Mouse (Mus musculus) forebrain, embryonic 12.5 days (tissue): ENCODE results near the gene Cavin1. TPM values are rescaled to one million over a fixed set of nuclear protein-coding genes. Genes with fewer than 3 reads are reported as not detected.

Experiments
- ATAC-seq: fragments of 200-750 bp; cut with Nextera tagmentation; 2 replicates; pipeline ENCODE4 v1.8.0; 2017; ENCODE audit warnings: moderate TSS enrichment; ENCODE audit not compliant: low FRiP score
- H3K27ac ChIP-seq: fragments of 300-500 bp; sonication (generic); 2 replicates; pipeline ENCODE4 v1.5.1; 2016; ENCODE audit warnings: mild to moderate bottlenecking
- H3K27me3 ChIP-seq: fragments of 300-500 bp; sonication (generic); 2 replicates; pipeline ENCODE4 v1.6.1; 2016; ENCODE audit warnings: mild to moderate bottlenecking
- H3K36me3 ChIP-seq: fragments of 300-500 bp; sonication (generic); replicated peaks from 2 replicates; pipeline ENCODE4 v1.6.1; 2016; ENCODE audit warnings: mild to moderate bottlenecking
- H3K4me1 ChIP-seq: fragments of 300-500 bp; sonication (generic); 2 replicates; pipeline ENCODE4 v1.6.1; 2016
- H3K4me2 ChIP-seq: fragments of 300-500 bp; sonication (generic); 2 replicates; pipeline ENCODE4 v1.6.1; 2016; ENCODE audit warnings: mild to moderate bottlenecking, moderate library complexity
- H3K4me3 ChIP-seq: fragments of 300-500 bp; sonication (generic); replicated peaks from 2 replicates; pipeline ENCODE4 v1.5.1; 2016; ENCODE audit warnings: mild to moderate bottlenecking
- H3K9ac ChIP-seq: fragments of 300-500 bp; sonication (generic); 2 replicates; pipeline ENCODE4 v1.6.1; 2016; ENCODE audit warnings: mild to moderate bottlenecking
- H3K9me3 ChIP-seq: fragments of 300-500 bp; sonication (generic); 2 replicates; pipeline ENCODE4 v1.6.1; 2016
- WGBS: fragments of 180-500 bp; shearing (Covaris S2); methylation state at CpG from one replicate; pipeline ENCODE4 v1.1.7; 2016; 5-methylcytosine and 5-hydroxymethylcytosine counted together
- polyA plus RNA-seq: library from polyadenylated mRNA; unstranded; fragments of >200 nt; fragmentation: Nextera tagmentation; extraction: Ambion mirVana; gene quantifications from 2 replicates; pipeline ENCODE4 v1.2.1, GENCODE M21; 2016

The Cavin1 gene
- polyA plus RNA-seq, 1 experiment from 2014 or later, result 35.6 TPM

- 97% methylated on average over 1 of the region's 1 CpGs for WGBS
- Histone ChIP-seq H3K4me3 (no peak overlapping the region), H3K27me3 (peaks cover 9% of the 10 kb centered on the region; the same call in 1 of the 2 replicates), H3K9me3 (no peaks in the 10 kb centered on the region), H3K4me1 (peaks cover 18% of the 10 kb centered on the region), H3K4me2 (no peak overlapping the region), H3K9ac (no peak overlapping the region), H3K36me3 (no peaks in the 10 kb centered on the region), H3K27ac (no peak overlapping the region)
- ATAC-seq, result no peak
Measured at GRCm38 (mm10) chr11:100942388-100942787, 28.3 kb downstream of the Cavin1 start.

- H3K9ac ChIP-seq, result peak within 1 kb of the TSS; percentile 84
- H3K4me1 ChIP-seq, result peaks cover 25% of the 10 kb centered on the region
- H3K4me2 ChIP-seq, result peak within 1 kb of the TSS; percentile 70
- H3K27ac ChIP-seq, result peak within 1 kb of the TSS; percentile 65
- 1% methylated on average over 29 of the region's 29 CpGs for WGBS
- H3K27me3 ChIP-seq, result 0 out of 2 replicates have a peak, but pooled peaks cover 9% of the 10 kb centered on the region
- H3K9me3 ChIP-seq, result no peaks in the 10 kb centered on the region
- peak; percentile 99 for ATAC-seq
- no peaks in the 10 kb centered on the region for H3K36me3 ChIP-seq
- peak within 1 kb of the TSS; percentile 82 for H3K4me3 ChIP-seq
Measured at GRCm38 (mm10) chr11:100939512-100940151, 31.1 kb downstream of the Cavin1 start, which contains the start of gene Stat3. Stat3 (minus strand) TSS chr11:100939540.

GRCm38 (mm10) chr11:100938711-100939511 is 31.8 kb downstream of the Cavin1 start:
- H3K36me3 ChIP-seq, result no peaks in the 10 kb centered on the region
- H3K27me3 ChIP-seq, result 0 out of 2 replicates have a peak, but pooled peaks cover 9% of the 10 kb centered on the region
- no peaks in the 10 kb centered on the region for H3K9me3 ChIP-seq
- WGBS, result under 1% methylated on average over 47 of the region's 48 CpGs
- H3K4me2 ChIP-seq, result peak overlapping the region; percentile 70
- peak overlapping the region; percentile 84 for H3K9ac ChIP-seq
- H3K27ac ChIP-seq, result peak overlapping the region; percentile 65
- H3K4me3 ChIP-seq, result peak overlapping the region; percentile 82
- peak; percentile 9; the same call in 1 of the 2 replicates for ATAC-seq
- peaks cover 25% of the 10 kb centered on the region for H3K4me1 ChIP-seq

- ATAC-seq, result no peak
- peak overlapping the region; percentile 70 for H3K4me2 ChIP-seq
- H3K27me3 ChIP-seq, result 0 out of 2 replicates have a peak, but pooled peaks cover 9% of the 10 kb centered on the region
- 25% methylated on average over 5 of the region's 5 CpGs for WGBS
- no peaks in the 10 kb centered on the region for H3K36me3 ChIP-seq
- 0 out of 2 replicates have a peak overlapping the region, but pooled peaks have one; percentile 5 for H3K4me3 ChIP-seq
- no peaks in the 10 kb centered on the region for H3K9me3 ChIP-seq
- H3K4me1 ChIP-seq, result peaks cover 25% of the 10 kb centered on the region
- no peak overlapping the region for H3K27ac ChIP-seq
- no peak overlapping the region for H3K9ac ChIP-seq
Measured at GRCm38 (mm10) chr11:100938112-100938511, 32.6 kb downstream of the Cavin1 start.

- no peak for ATAC-seq
- Histone ChIP-seq H3K4me2 (no peak overlapping the region), H3K9ac (no peak overlapping the region)
Measured at GRCm38 (mm10) chr11:100937295-100937694, 33.4 kb downstream of the Cavin1 start.

GRCm38 (mm10) chr11:100935373-100936355 is 35.0 kb downstream of the Cavin1 start:
- WGBS, result 87% methylated on average over 8 of the region's 8 CpGs
- H3K9me3 ChIP-seq, result no peaks in the 10 kb centered on the region
- H3K27ac ChIP-seq, result no peak overlapping the region
- ATAC-seq, result no peak
- H3K36me3 ChIP-seq, result no peaks in the 10 kb centered on the region
- no peak overlapping the region for H3K9ac ChIP-seq
- peaks cover 31% of the 10 kb centered on the region for H3K4me1 ChIP-seq
- no peak overlapping the region for H3K4me2 ChIP-seq
- no peak overlapping the region for H3K4me3 ChIP-seq
- H3K27me3 ChIP-seq, result no peaks in the 10 kb centered on the region

More at GRCm38 (mm10) chr11:100937295-100937694, 33.4 kb downstream of the Cavin1 start:
- Histone ChIP-seq H3K4me3 (no peak overlapping the region), H3K27ac (no peak overlapping the region), H3K9me3 (no peaks in the 10 kb centered on the region), H3K36me3 (no peaks in the 10 kb centered on the region), H3K27me3 (0 out of 2 replicates have a peak, but pooled peaks cover 6% of the 10 kb centered on the region), H3K4me1 (peaks cover 25% of the 10 kb centered on the region)
- WGBS, result 83% methylated on average over 4 of the region's 4 CpGs

GRCm38 (mm10) chr11:100931254-100931921 is 39.3 kb downstream of the Cavin1 start:
- no peaks in the 10 kb centered on the region for H3K27me3 ChIP-seq
- no peak for ATAC-seq
- no peaks in the 10 kb centered on the region for H3K9me3 ChIP-seq
- no peaks in the 10 kb centered on the region for H3K36me3 ChIP-seq
- no peak overlapping the region for H3K27ac ChIP-seq
- peaks cover 6% of the 10 kb centered on the region; the same call in 1 of the 2 replicates for H3K4me1 ChIP-seq
- H3K4me3 ChIP-seq, result no peak overlapping the region
- 69% methylated on average over 12 of the region's 12 CpGs for WGBS
- H3K9ac ChIP-seq, result no peak overlapping the region
- H3K4me2 ChIP-seq, result no peak overlapping the region

GRCm38 (mm10) chr11:100930611-100931010 is 40.1 kb downstream of the Cavin1 start:
- ATAC-seq, result no peak
- H3K27ac ChIP-seq, result no peak overlapping the region
- no peaks in the 10 kb centered on the region for H3K27me3 ChIP-seq
- no peaks in the 10 kb centered on the region for H3K36me3 ChIP-seq
- no peak overlapping the region for H3K4me3 ChIP-seq
- H3K9me3 ChIP-seq, result no peaks in the 10 kb centered on the region
- H3K4me1 ChIP-seq, result peaks cover 6% of the 10 kb centered on the region; the same call in 1 of the 2 replicates
- no peak overlapping the region for H3K9ac ChIP-seq
- H3K4me2 ChIP-seq, result no peak overlapping the region
- WGBS, result 79% methylated on average over 7 of the region's 7 CpGs

GRCm38 (mm10) chr11:100927386-100927785 is 43.3 kb downstream of the Cavin1 start:
- H3K27me3 ChIP-seq, result no peaks in the 10 kb centered on the region
- H3K4me1 ChIP-seq, result peaks cover 6% of the 10 kb centered on the region; the same call in 1 of the 2 replicates
- H3K4me3 ChIP-seq, result no peak overlapping the region
- 92% methylated on average over 3 of the region's 3 CpGs for WGBS
- no peak for ATAC-seq
- no peaks in the 10 kb centered on the region for H3K36me3 ChIP-seq
- no peak overlapping the region for H3K4me2 ChIP-seq
- no peak overlapping the region for H3K27ac ChIP-seq
- no peaks in the 10 kb centered on the region for H3K9me3 ChIP-seq
- H3K9ac ChIP-seq, result no peak overlapping the region

GRCm38 (mm10) chr11:100924386-100924919 is 46.2 kb downstream of the Cavin1 start:
- 88% methylated on average over 1 of the region's 1 CpGs for WGBS
- H3K4me3 ChIP-seq, result no peak overlapping the region
- H3K4me2 ChIP-seq, result no peak overlapping the region
- H3K4me1 ChIP-seq, result no peaks in the 10 kb centered on the region
- no peak overlapping the region for H3K9ac ChIP-seq
- no peak for ATAC-seq
- H3K27ac ChIP-seq, result no peak overlapping the region
- no peaks in the 10 kb centered on the region for H3K27me3 ChIP-seq
- H3K36me3 ChIP-seq, result no peaks in the 10 kb centered on the region
- H3K9me3 ChIP-seq, result no peaks in the 10 kb centered on the region
